8 mouse cellular contexts compared by ENCODE assay signal in the genomic region with DNA sequence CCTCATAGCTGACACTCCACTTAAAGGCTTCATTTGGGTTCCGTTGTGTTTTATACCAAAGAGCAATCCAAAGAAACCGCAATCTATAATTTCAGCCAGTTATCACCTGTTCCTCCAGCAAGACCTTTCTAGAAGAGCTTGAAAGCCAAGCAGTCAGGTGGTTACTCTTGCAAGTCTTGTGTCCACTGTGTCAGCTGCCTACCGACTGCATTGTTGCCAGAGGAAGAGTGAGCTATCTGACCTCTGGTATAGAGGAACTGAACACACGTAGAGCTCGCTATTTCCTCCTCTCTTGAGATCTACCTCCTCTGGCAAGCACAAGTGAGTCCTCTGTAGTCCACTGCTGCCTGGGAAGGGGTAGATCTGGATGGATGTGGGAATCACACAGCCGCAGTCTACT. TPM values are rescaled to one million over a fixed set of nuclear protein-coding genes. Genes with fewer than 3 reads are reported as not detected.
A peak's percentile ranks its signal among the peaks of the same experiment; 100 is the strongest.
DNase-seq lines count a peak whose midpoint lies in the region; ATAC-seq lines count a peak whose summit lies in the region.

No protein-coding gene starts in this region.

- intact Hi-C loops in heart, postnatal 25 days (cut with DNase I): no loop called here

- peak; percentile 83 for DNase-seq in heart, adult 11 months
- no peak for DNase-seq in heart, postnatal 25 days (ENCODE audit: low spot score)
- DNase-seq in NIH3T3 (ENCODE audit: low read depth) (peak; percentile 6), MN1 (ENCODE audit: low spot score) (no peak)
- DNase-seq in frontal cortex, postnatal 25 days (ENCODE audit: low spot score in 2 of 2): no peak
- no peak for DNase-seq in ovary, postnatal 14 days (ENCODE audit: low spot score)

- WGBS in heart, embryonic 16.5 days: 33% methylated on average over 6 of the region's 6 CpGs

- H3K9me3 ChIP-seq in heart, embryonic 16.5 days (replicated peaks; ENCODE audit: control insufficient read depth, low read length): 0 out of 2 replicates have a peak, but pooled peaks cover 2% of the 10 kb centered on the region

- peak overlapping the region; percentile 87 for H3K9ac ChIP-seq in heart, embryonic 16.5 days (ENCODE audit: low read length)

- peaks cover 3% of the 10 kb centered on the region; the same call in 1 of the 2 replicates for H3K36me3 ChIP-seq in heart, embryonic 16.5 days (ENCODE audit: control insufficient read depth, insufficient read depth)

- no peak overlapping the region for H3K27ac ChIP-seq in heart, embryonic 16.5 days (ENCODE audit: low read length)

- H3K4me2 ChIP-seq in heart, embryonic 16.5 days (ENCODE audit: low read depth, low read length): peak overlapping the region; percentile 92

- no peaks in the 10 kb centered on the region for H3K27me3 ChIP-seq in heart, embryonic 16.5 days (ENCODE audit: control insufficient read depth, insufficient read depth, low read length)

- peaks cover 12% of the 10 kb centered on the region for H3K4me1 ChIP-seq in heart, embryonic 16.5 days (ENCODE audit: control insufficient read depth, insufficient read depth, low read length)

- peak overlapping the region; percentile 88 for H3K4me3 ChIP-seq in heart, embryonic 16.5 days (ENCODE audit: low read length)

- no peak for ATAC-seq in heart, embryonic 16.5 days (replicated peaks; ENCODE audit: extremely low read depth, insufficient read depth, low FRiP score)
- ATAC-seq in megakaryocyte, adult 5-6 weeks (ENCODE audit: poor library complexity, severe bottlenecking): peak; percentile 43; the same call in 1 of the 2 replicates

RNA-seq across cellular contexts. Expression of a gene that starts 0.8 kb away (rescaled TPM):
- total RNA-seq in heart, postnatal 25 days (2021): 1 to 10 TPM in 1 of 2 experiments, under 1 TPM in 1; 0.83 to 1.2 TPM
- polyA plus RNA-seq in heart, embryonic 16.5 days (2015; fragmentation: Nextera tagmentation; extraction: Ambion mirVana): 43.0 and 44.8 TPM in 2 replicates
- 87.6 and 98.3 TPM in 2 replicates for total RNA-seq in megakaryocyte, adult 5-6 weeks (2015)
- 83.9 and 94.2 TPM in 2 replicates for total RNA-seq in megakaryocyte, adult 5-6 weeks (2017)

RNA-seq across cellular contexts. Expression of a gene that starts 27.0 kb away (rescaled TPM):
- total RNA-seq in heart, postnatal 25 days (2021): 10 to 100 TPM; 52.5 to 53.5 TPM
- 143 and 159 TPM in 2 replicates for polyA plus RNA-seq in heart, embryonic 16.5 days (2015; fragmentation: Nextera tagmentation; extraction: Ambion mirVana)
- 100 and 109 TPM in 2 replicates for total RNA-seq in megakaryocyte, adult 5-6 weeks (2015)
- total RNA-seq in megakaryocyte, adult 5-6 weeks (2017): 55.4 and 60.2 TPM in 2 replicates

Comparison
In these comparisons a context has a peak if more than half of its experiments do, and no peak if none do; other contexts are left out.
1. DNase-seq: peak in heart, adult 11 months (single experiment) and NIH3T3 (single experiment); none in heart, postnatal 25 days (single experiment), frontal cortex, postnatal 25 days (0 of 2), MN1 (single experiment) and ovary, postnatal 14 days (single experiment).
2. RNA of a gene that starts 0.8 kb away (total RNA-seq): 83.9 to 98.3 TPM in megakaryocyte, adult 5-6 weeks; 0.83 to 1.2 TPM in heart, postnatal 25 days; every median in the first group is over 10 times any median in the second.